Mouse (Mus musculus) E14TG2a.4 (cell line): ENCODE data around the gene Adcy10.

ENCODE experiments used
- CTCF ChIP-seq: conservative IDR thresholded peaks from 2 replicates; pipeline ENCODE4 v1.5.1; 2014; ENCODE audit warnings: low read length
- NANOG ChIP-seq: IDR thresholded peaks from 2 replicates; pipeline ENCODE4 v1.6.1; 2014; ENCODE audit warnings: borderline replicate concordance, low read length, mixed read lengths

- TF ChIP-seq CTCF (no peak), NANOG (no peak)
These were observed 91.0 kb downstream of the Adcy10 start for GRCm38 (mm10) chr1:165576005-165576404.
